Mouse (Mus musculus) embryonic fibroblast, embryonic 13.5 days (primary cell): ENCODE measurements around the gene Igfbp3.

Experiments used
- CTCF ChIP-seq: IDR thresholded peaks from 2 replicates; pipeline ENCODE4 v1.5.1; 2011; ENCODE audit warnings: mild to moderate bottlenecking, control low read depth, low read length, moderate library complexity, borderline replicate concordance; ENCODE audit not compliant: insufficient read depth
- POLR2A ChIP-seq: IDR thresholded peaks from 2 replicates; pipeline ENCODE4 v1.6.1; 2011; ENCODE audit warnings: low read depth, mild to moderate bottlenecking, control low read depth, low read length, moderate library complexity

GRCm38 (mm10) chr11:7197491-7197941 is 16.2 kb downstream of the Igfbp3 start, which contains the start of gene Igfbp1:
- TF ChIP-seq POLR2A (no peak), CTCF (no peak)
